Mouse (Mus musculus): ENCODE results near the gene Fgg.

The Fgg gene

DNA sequence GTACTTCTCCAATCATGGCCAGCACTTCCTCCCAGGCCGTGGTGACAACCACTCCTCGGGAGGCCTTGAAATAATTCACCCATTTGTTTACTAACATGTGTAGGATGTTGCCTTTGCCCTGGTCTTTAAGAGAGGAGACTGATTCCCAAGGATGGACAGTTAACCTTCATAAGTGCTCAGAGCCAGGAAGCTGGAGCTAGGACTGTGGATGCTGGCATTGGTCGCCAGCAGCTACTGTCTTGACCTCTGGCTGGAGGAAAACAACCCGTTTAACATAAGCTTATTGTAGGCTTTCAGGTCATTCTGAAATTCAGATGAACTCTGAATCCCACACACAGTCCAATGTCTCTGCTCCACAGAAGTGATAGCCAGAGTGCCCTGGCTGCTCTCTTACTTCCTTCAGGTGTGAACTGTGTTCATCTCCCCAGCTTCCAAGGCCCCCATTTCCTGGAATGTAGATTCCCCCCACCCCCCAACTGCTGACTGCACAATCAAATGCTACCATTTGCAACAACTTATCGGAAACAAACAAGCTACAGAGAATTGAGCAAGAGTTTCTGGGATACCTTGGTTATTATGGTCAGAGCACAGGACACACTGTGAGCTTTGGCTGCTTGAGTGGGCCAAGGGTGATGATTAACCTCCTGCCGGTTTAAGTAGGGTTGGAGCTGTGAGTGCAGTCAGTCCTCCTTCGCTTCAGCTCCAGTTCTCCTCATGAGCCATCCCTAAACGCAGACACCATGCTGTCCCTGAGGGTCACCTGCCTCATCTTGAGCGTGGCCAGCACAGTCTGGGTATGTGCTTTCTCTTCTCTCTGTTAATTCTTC, 18.2 kb downstream of the Fgg start, which contains the start of gene Fga:
Fga (plus strand) TSS at position 602 of the 827 bp plus-strand sequence.
- no peak for DNase-seq (ENCODE audit: low spot score in 2 of 2)

DNA sequence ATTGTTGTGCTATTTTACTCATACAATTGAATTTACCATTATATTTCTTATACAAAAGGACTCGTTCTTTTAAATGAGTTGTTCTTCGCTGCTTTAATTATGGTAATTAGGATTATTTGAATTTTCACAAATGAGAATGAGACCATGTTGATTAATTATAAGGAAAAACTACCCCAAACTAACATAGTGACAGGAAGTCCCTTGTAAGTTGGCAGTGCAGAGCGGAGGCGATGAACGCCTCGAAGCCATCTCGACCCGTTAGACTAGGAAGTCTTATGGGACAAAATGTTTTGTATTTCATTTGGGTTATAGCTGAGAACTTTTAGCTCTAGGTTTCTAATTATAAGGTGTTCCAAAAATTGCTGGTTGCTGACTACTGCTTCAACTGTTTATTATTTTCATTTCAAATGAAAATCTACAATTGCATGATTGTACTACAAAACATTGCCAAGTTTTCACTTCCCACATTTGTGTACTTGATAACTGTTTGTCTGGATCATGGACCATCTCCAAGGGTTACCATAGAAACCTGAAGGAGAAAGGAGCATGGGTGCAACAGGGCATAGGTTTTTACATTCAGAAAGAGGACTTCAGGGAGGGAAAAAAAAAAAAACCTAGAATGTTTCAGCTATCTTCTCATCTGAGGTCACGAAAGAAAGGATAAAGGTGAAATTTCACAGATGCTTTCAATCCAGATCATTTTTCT, 20.2 kb downstream of the Fgg start:
- DNase-seq (ENCODE audit: low spot score in 2 of 2) = no peak

DNA sequence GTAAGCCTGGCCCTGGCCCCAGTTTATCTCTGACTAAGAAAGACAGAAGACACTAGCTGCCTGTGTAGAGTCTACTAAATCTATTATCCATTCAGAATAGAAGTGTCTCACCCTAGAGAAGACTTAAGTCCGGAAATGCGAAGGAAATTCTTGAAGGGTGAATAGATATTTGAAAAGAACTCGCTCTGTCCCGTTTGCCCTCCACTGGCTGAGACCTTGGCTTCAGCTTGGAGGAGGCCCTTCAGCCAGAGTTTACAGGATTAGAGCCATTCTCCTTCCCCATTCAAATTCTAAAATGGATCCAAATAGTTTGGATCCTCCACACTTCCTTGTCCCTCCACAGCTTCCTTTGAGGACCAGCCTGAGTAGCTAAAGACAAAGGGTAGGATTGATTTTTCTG, 22.8 kb downstream of the Fgg start:
- no peak for DNase-seq (ENCODE audit: low spot score in 2 of 2)

DNA sequence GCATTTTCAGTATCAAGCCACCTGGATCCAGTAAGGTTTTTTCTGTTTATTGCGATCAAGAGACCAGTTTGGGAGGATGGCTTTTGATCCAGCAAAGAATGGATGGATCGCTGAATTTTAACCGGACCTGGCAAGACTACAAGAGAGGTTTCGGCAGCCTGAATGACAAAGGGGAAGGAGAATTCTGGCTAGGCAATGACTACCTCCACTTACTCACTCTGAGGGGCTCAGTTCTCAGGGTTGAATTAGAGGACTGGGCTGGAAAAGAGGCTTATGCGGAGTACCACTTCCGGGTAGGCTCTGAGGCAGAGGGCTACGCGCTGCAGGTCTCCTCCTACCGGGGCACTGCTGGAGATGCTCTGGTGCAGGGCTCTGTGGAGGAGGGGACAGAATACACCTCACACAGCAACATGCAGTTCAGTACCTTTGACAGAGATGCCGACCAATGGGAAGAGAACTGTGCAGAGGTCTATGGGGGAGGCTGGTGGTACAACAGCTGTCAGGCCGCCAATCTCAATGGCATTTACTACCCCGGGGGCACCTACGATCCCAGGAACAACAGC, 25.3 kb downstream of the Fgg start:
- DNase-seq (ENCODE audit: low spot score in 2 of 2) = no peak

DNA sequence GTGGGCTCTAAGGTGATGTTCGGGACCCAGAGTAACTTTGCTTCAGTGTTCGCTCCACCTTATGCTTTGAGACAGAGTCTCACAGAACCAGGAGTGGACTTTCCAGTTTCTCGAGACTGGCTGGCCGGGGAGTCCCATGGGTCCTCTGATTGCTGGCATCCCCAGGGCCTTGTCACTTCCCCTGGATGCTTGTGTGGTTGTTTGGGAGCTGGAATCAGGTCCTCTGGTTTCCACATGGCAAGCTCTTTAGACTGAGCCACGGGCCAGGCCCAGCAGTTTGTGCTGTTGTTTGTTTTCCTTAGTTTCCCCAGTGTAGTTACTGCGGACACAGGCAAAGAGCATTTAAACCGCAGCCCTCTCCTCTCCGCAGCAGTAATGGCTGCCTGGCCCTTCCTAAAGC, 26.3 kb downstream of the Fgg start:
- no peak for DNase-seq (ENCODE audit: low spot score in 2 of 2)

DNA sequence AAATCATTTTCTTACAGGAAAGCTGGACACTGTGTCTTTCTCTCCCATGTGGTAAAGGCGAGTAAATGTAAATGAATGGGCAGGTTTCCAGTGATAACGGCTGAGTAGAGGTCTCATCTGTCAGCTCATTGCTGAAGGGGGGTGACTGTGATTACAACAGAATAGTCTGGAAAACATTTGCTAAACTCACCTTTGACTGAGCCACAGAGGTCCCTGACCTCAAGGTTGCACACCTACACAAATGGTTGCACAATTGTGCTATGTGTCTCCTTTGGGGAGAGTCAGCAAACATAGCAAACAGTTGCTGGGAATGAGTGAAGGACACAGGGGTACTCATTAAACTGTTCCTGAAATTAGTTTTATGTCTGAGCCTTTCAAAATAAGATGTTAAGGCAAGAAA, 31.3 kb downstream of the Fgg start:
- no peak for DNase-seq (ENCODE audit: low spot score in 2 of 2)

DNA sequence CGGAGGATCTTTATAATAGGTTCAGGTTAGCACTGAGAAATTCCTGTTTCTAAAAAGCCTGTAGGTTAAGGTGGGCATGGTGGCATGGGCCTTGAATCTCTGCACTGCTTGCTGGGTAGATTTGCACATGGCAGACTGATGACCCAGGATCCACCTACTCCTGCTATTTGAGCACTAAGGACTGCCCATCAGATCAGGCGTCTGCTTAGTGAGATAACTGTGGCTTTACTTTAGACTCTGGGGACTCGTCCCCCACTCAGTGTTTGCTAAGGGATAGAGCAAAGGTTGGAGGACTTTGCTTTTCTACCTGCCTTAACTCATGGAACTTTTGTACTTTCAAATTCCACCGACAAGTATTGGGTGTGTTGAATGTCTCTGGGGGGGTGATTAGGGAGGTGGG, 32.1 kb downstream of the Fgg start:
- DNase-seq (ENCODE audit: low spot score in 2 of 2) = no peak

DNA sequence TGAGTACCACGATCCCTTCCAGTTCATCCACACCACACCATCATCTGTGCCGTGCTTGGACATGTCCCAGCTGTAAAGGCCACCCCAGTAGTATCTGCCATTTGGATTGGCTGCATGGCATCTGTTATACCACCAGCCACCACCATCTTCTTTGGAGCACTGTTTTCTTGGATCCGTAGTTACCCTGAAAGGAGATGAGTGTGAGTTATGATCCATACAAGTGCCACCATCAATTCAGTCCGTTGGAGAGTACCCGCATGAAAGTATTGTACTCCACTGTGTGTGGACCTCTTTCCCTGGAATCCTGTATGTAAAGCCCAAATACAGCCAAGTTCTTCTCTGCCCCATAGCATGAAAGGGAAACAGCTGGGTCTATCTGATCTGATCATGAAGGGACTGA, 34.9 kb downstream of the Fgg start:
- no peak for DNase-seq (ENCODE audit: low spot score in 2 of 2)

DNA sequence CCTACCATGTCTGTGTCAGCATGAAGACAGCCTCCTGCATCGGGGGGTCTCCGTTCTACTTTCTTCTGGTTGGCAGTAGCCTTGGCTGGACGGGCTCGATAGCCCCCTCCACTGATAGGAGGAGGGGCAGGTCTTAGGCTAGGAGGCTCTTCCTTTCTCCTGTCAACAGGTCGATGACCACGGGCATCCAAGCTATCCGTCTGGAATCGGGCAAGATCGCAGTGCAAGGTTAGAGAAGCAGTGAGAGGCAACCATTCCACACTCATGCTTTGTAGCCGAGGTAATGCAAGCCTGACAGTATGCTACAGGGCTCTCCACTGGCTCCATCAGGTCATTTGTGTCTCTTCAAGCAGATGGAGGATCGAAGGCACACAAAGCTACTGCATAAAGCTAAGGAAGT, 39.1 kb downstream of the Fgg start:
- no peak for DNase-seq (ENCODE audit: low spot score in 2 of 2)

DNA sequence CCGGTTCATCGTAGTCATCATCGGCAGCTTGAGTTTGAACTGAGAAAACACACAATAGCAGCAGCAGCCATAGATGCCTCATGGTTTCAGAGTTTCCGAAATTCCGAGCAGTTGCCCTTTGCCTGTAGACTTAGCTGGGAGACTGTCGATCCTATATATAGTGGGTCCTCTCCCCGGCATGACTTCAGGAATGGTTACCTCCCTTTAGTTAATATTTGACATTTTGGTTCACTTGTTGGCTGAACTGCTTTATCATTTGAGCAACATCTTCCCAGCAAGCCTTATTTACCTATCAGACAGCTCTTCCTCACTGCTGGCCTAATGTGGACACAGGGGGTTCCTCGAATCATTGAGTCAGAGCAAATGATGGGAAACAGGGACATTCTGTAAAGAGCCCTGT, 42.2 kb downstream of the Fgg start, which contains the start of gene Fgb:
Fgb (minus strand) TSS at position 184 of the 400 bp plus-strand sequence.
- DNase-seq (ENCODE audit: low spot score in 2 of 2) = no peak

DNA sequence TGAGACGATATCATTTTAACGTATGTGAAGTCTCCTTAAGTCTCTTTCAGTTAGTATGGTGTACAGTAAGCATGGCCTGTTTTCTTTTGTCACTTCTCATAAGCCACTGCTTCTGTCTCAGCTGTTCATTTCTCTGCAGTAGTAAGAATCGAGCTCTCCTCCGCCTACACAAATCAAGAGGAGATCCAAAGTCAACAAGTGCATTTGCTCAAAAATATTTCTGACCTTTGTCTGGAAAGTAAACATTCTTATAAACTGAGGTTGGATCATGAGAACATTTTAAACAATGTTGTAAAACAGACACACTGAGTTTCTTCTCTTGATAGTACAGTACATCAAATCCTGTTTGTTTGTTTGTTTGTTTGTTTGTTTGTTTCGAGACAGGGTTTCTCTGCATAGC, 43.1 kb downstream of the Fgg start:
- no peak for DNase-seq (ENCODE audit: low spot score in 2 of 2)

DNA sequence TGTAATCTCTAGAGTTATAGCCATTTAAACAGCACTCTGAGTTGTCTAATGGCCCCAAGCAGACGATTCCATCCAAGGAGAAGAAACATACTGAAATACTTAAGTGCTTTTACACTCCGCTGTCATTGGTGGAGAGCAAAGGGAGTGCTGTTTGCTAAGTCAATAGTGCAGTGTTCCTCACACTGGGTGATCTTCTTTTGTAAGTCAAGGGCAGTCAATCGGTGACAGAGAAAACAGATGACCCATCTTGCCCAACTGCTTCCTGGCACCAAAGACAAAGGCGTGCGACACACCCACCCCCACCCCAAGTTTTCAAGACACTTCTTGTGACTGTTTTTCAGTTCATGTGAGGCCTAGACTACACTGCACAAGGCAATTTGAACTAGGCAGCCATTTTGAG, 44.6 kb downstream of the Fgg start:
- no peak for DNase-seq (ENCODE audit: low spot score in 2 of 2)

DNA sequence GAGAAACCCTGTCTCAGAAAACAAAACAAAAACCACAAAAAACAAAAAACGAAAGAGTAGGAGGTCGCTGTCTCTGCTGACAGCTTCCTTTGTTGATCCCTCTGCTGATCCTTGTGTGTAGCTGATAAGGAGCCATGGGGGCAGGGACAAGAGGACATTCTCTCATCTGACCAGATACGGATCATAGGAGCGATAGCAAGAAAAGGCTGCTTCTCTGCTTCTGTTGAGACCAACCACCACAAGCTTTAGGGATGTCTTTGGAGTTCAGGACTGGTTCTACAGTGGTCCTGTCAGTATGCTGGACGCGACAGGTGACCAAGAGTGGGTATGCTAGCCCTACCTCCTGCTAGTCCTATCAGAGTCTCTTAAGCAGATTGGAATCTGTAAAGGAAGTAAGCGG, 45.6 kb downstream of the Fgg start:
- no peak for DNase-seq (ENCODE audit: low spot score in 2 of 2)

DNA sequence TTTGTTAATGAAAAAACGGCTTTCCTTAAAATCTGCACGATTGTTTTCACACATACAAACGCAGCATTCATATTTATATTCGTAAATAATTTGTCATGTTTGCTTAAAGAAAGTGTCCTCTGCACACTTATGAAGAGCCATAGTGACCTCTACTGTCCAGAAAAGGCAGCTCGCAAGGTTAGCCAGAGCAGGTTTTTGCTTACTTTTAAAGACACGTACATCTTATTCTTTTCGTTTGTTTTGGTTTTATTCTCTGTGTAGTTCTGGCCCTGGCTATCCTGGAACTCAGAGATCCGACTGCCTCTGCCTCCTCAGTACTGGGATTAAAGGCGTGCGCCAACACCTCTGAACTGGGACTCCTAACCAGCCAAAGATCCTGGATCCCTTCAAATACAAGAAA, 46.2 kb downstream of the Fgg start:
- no peak for DNase-seq (ENCODE audit: low spot score in 2 of 2)

DNA sequence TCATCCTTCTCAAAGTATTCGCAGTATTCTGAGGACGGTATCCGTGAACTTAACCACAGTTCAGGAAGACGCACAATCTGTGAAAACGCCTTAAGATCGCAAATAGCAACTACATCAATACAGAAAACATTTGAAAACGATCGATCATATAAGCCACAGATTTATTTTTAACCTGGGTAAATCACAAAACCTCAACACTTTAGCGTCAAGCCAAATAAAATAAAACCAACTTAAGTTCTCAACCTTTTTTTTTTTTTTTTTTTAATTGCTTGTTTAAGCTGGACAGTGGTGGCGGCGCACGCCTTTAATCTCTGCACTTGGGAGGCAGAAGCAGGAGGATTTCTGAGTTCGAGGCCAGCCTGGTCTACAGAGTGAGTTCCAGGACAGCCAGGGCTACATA, 47.2 kb downstream of the Fgg start:
- no peak for DNase-seq (ENCODE audit: low spot score in 2 of 2)

DNA sequence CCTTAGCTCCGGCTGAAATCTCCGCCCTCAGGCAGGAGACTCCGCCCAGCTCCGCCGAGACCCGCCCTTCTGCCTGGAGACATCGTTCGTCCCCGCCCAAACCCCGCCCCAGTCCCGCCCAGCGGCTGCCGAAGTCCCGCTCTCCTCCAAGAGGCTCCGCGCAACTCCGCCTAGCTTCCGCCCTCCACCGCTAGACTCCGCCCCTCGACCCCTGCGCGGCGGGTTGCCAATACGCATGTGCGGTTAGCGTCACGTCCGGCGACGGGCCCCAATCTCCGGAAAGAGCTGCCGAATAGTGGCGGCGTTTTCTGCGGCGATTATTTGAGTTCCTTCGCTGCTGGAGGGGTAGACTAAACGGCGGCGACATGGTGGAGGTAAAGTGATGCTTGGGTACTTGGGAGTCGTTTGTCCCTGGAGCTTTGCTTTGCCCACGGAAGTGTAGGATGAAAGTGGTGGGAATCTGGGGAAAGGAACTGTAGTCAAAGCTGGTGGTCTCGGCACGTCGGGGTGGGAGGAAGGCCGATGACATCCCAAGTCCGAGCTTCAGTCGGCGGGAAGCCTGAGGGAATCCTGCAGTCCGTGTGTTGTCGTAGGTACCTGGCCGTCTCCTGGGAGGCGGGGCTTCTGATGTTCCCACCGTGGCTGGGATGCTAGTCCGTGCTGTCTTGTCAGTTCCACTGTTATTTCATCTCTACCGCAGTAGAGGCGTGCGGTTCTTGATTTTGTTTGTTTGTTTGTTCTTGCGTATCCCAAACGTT, 47.9 kb downstream of the Fgg start, which contains the start of gene Plrg1:
Plrg1 (plus strand) TSS at position 242 of the 758 bp plus-strand sequence.
- DNase-seq (ENCODE audit: low spot score in 2 of 2) = peak; percentile 98 to 99

DNA sequence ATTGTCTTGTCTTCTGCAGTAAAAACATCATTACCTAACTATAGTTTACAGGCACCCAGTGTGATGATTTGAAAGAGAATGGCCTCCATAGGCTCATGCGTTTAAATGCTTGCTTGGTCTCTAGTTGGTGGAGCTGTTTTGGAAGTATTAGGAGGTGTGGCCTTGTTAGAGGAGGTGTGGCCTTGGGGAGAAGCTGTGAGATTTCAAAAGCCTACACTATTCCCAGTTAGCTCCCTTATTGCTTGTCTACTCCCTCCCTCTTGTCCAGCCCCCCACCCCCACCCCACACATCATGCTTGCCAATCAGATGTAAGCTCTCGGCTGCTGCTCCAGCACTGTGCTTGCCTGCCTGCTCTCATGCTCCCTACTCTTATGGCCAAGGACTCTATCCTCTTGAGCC, 49.5 kb downstream of the Fgg start:
- no peak for DNase-seq (ENCODE audit: low spot score in 2 of 2)
